Comparison of ENCODE assay signal across 8 mouse cellular contexts in genomic region chr2:91053934-91054382, GRCm38 (mm10). TPM values are rescaled to one million over a fixed set of nuclear protein-coding genes. Genes with fewer than 3 reads are reported as not detected.
DNase-seq lines count a peak whose midpoint lies in the region; ATAC-seq and TF ChIP-seq lines count a peak whose summit lies in the region.

TSS of gene Psmc3 (plus strand) at chr2:91054009.

- under 1% methylated on average over 40 of the region's 40 CpGs for WGBS in cerebellum, adult 2 months
- under 1% methylated on average over 40 of the region's 40 CpGs for WGBS in lung, embryonic 16.5 days

- peak within 1 kb of the TSS; percentile 88 for H3K9ac ChIP-seq in MEL (ENCODE audit: control insufficient read depth, low read depth, low read length, poor library complexity, severe bottlenecking)
- H3K9ac ChIP-seq in lung, embryonic 16.5 days (ENCODE audit: low read length): peak within 1 kb of the TSS; percentile 85

- no peak for TF ChIP-seq EP300 in MEL (IDR thresholded peaks at IDR 0.05; ENCODE audit: low read depth in 1 of 2, low read length in 2 of 2)

- H3K4me1 ChIP-seq in MEL (ENCODE audit: control insufficient read depth in 1 of 2, insufficient read depth in 2 of 2, low read length in 2 of 2): peaks cover 8% of the 10 kb centered on the region in 2 experiments
- peaks cover 6% of the 10 kb centered on the region; the same call in 1 of the 2 replicates for H3K4me1 ChIP-seq in cerebellum, adult 2 months (ENCODE audit: control insufficient read depth, insufficient read depth, low read length)
- peaks cover 7% of the 10 kb centered on the region for H3K4me1 ChIP-seq in lung, embryonic 16.5 days (replicated peaks; ENCODE audit: control insufficient read depth, insufficient read depth, low read length)

- H3K27ac ChIP-seq in MEL (ENCODE audit: control insufficient read depth, low read depth, low read length): peak within 1 kb of the TSS; percentile 78
- H3K27ac ChIP-seq in cerebellum, adult 2 months (ENCODE audit: insufficient read depth, low read length): peak within 1 kb of the TSS; percentile 91
- H3K27ac ChIP-seq in lung, embryonic 16.5 days (ENCODE audit: low read length): peak within 1 kb of the TSS; percentile 79

- no peak; a peak in 1 of 6 replicates for TF ChIP-seq CTCF in MEL (IDR thresholded peaks at IDR 0.05 in 2 of 3, conservative IDR thresholded peaks at IDR 0.05 in 1 of 3; ENCODE audit: control insufficient read depth in 1 of 3, insufficient read depth in 1 of 3, low read depth in 2 of 3, low read length in 3 of 3, poor library complexity in 1 of 3, severe bottlenecking in 1 of 3)
- TF ChIP-seq CTCF in cerebellum, adult 2 months (IDR thresholded peaks at IDR 0.05; ENCODE audit: borderline replicate concordance, insufficient read depth, low read depth, low read length): no peak

- H3K27me3 ChIP-seq in MEL (ENCODE audit: control insufficient read depth in 1 of 2, insufficient read depth in 2 of 2, low read length in 2 of 2): no peaks in the 10 kb centered on the region
- no peaks in the 10 kb centered on the region for H3K27me3 ChIP-seq in cerebellum, adult 2 months (ENCODE audit: control insufficient read depth, insufficient read depth, low read length)
- H3K27me3 ChIP-seq in lung, embryonic 16.5 days (ENCODE audit: control insufficient read depth, insufficient read depth, low read depth, low read length): no peaks in the 10 kb centered on the region

- peaks cover 2 to 9% of the 10 kb centered on the region in 2 experiments for H3K36me3 ChIP-seq in MEL (ENCODE audit: control insufficient read depth in 1 of 2, insufficient read depth in 2 of 2, low read length in 2 of 2)
- H3K36me3 ChIP-seq in lung, embryonic 16.5 days (ENCODE audit: control insufficient read depth, insufficient read depth, low read length): peaks cover 29% of the 10 kb centered on the region

- peak; percentile 96 for DNase-seq in MEL (ENCODE audit: low read depth, low spot score)
- DNase-seq in cerebellum, adult 2 months: peak; percentile 97 to 98
- DNase-seq in forelimb bud, embryonic 11.5 days (ENCODE audit: low read depth, low spot score): peak; percentile 87
- DNase-seq in layer of hippocampus, adult 9-10 months (ENCODE audit: low spot score): peak; percentile 87
- DNase-seq in ovary, postnatal 10 days (ENCODE audit: low spot score): peak; percentile 92
- DNase-seq in thymus, postnatal 10 days (ENCODE audit: low spot score in 2 of 2): peak; percentile 95

- no peak for TF ChIP-seq RAD21 in MEL (IDR thresholded peaks at IDR 0.05; ENCODE audit: low read depth, low read length)

- ATAC-seq in hematopoietic stem cell, adult 5-6 weeks (replicated peaks in 1 of 2; ENCODE audit: insufficient read depth in 1 of 2, low FRiP score in 2 of 2, low TSS enrichment in 1 of 2, low read depth in 1 of 2, poor library complexity in 2 of 2, severe bottlenecking in 2 of 2): peak; percentile 98 to 99
- ATAC-seq in lung, embryonic 16.5 days (ENCODE audit: low read depth): peak; percentile 99

- H3K9me3 ChIP-seq in MEL (replicated peaks; ENCODE audit: insufficient read depth, low read length): no peaks in the 10 kb centered on the region
- no peaks in the 10 kb centered on the region for H3K9me3 ChIP-seq in lung, embryonic 16.5 days (ENCODE audit: control insufficient read depth, low read length)

- peak; percentile 65 to 84 for TF ChIP-seq POLR2A in MEL (IDR thresholded peaks at IDR 0.05; ENCODE audit: control insufficient read depth in 1 of 2, insufficient read depth in 1 of 2, low read depth in 1 of 2, low read length in 2 of 2, poor library complexity in 1 of 2)
- TF ChIP-seq POLR2A in cerebellum, adult 2 months (IDR thresholded peaks at IDR 0.05; ENCODE audit: borderline replicate concordance, insufficient read depth, low read length): peak; percentile 65; the same call in 1 of the 2 replicates

- peak within 1 kb of the TSS; percentile 78 to 85 for H3K4me3 ChIP-seq in MEL (ENCODE audit: control insufficient read depth in 1 of 2, insufficient read depth in 1 of 2, low read depth in 2 of 2, low read length in 2 of 2)
- H3K4me3 ChIP-seq in cerebellum, adult 2 months (replicated peaks; ENCODE audit: insufficient read depth, low read depth, low read length): peak within 1 kb of the TSS; percentile 81
- peak within 1 kb of the TSS; percentile 85 for H3K4me3 ChIP-seq in lung, embryonic 16.5 days (ENCODE audit: low read length)

- H3K4me2 ChIP-seq in lung, embryonic 16.5 days (ENCODE audit: low read depth, low read length): peak within 1 kb of the TSS; percentile 71

- peaks cover 14% of the 10 kb centered on the region for H3K79me2 ChIP-seq in MEL (ENCODE audit: control insufficient read depth, insufficient read depth, low read length, poor library complexity)

TF ChIP-seq in MEL, 35 proteins besides CTCF, POLR2A, EP300 and RAD21:
- TF ChIP-seq BHLHE40 (IDR thresholded peaks at IDR 0.05; ENCODE audit: borderline replicate concordance, low read depth, low read length) (peak; percentile 56; the same call in 1 of the 2 replicates), MXI1 (IDR thresholded peaks at IDR 0.05; ENCODE audit: low read depth, low read length) (peak; percentile 76), KAT2A (conservative IDR thresholded peaks at IDR 0.05; ENCODE audit: low read depth, low read length) (peak; percentile 85), POLR2AphosphoS5 (IDR thresholded peaks at IDR 0.05; ENCODE audit: borderline replicate concordance, low read depth, low read length) (no peak), CHD1 (IDR thresholded peaks at IDR 0.05; ENCODE audit: low read depth, low read length) (no peak), NELFE (IDR thresholded peaks at IDR 0.05; ENCODE audit: low read depth, low read length) (peak; percentile 66), HCFC1 (IDR thresholded peaks at IDR 0.05; ENCODE audit: low read depth, low read length) (peak; percentile 95), SIN3A (IDR thresholded peaks at IDR 0.05; ENCODE audit: low read length) (peak; percentile 72; the same call in 1 of the 2 replicates), TCF12 (IDR thresholded peaks at IDR 0.05; ENCODE audit: low read depth, low read length) (peak; percentile 4; the same call in 1 of the 2 replicates), POLR2AphosphoS2 (IDR thresholded peaks at IDR 0.05; ENCODE audit: low read length) (peak; percentile 58; the same call in 1 of the 2 replicates), ELF1 (IDR thresholded peaks at IDR 0.05; ENCODE audit: low read depth, low read length) (peak; percentile 88), ZC3H11A (IDR thresholded peaks at IDR 0.05; ENCODE audit: low read depth, low read length) (peak; percentile 96), ZMIZ1 (IDR thresholded peaks at IDR 0.05; ENCODE audit: low read depth, low read length) (peak; percentile 24; the same call in 1 of the 2 replicates), SMC3 (IDR thresholded peaks at IDR 0.05; ENCODE audit: low read depth, low read length) (no peak), MAZ (IDR thresholded peaks at IDR 0.05; ENCODE audit: low read depth, low read length) (no peak), MYB (IDR thresholded peaks at IDR 0.05; ENCODE audit: low read depth, low read length) (no peak), JUND (IDR thresholded peaks at IDR 0.05; ENCODE audit: low read depth, low read length) (no peak)
TF ChIP-seq in MEL: peak in this region for 11.

RNA-seq across cellular contexts. Expression of gene Psmc3, which starts in this region (rescaled TPM):
- 259 and 271 TPM in 2 replicates for total RNA-seq in MEL (2012; rRNA removed)
- 1,000 to 10,000 TPM in 1 of 2 experiments, 100 to 1,000 TPM in 1; 428 to 1,459 TPM for polyA plus RNA-seq in MEL (2012; ENCODE audit: insufficient read depth in 1 of 2, insufficient read length in 2 of 2, low read depth in 1 of 2, low replicate concordance in 2 of 2, missing spikeins in 1 of 2)
- polyA plus RNA-seq in cerebellum, adult 2 months (2012; rRNA removed): 194 and 199 TPM in 2 replicates
- total RNA-seq in hematopoietic stem cell, adult 5-6 weeks (2017): 238 and 247 TPM in 2 replicates
- polyA plus RNA-seq in lung, embryonic 16.5 days (2015; fragmentation: Nextera tagmentation; extraction: Ambion mirVana): 278 and 298 TPM in 2 replicates

Comparison
In these comparisons a context has a peak if more than half of its experiments do, and no peak if none do; other contexts are left out.
1. Peak in every context shown above with its lines: DNase-seq, ATAC-seq, H3K4me3 ChIP-seq and H3K27ac ChIP-seq.